Comparison of ENCODE assay signal across 12 mouse cellular contexts in the genomic region with DNA sequence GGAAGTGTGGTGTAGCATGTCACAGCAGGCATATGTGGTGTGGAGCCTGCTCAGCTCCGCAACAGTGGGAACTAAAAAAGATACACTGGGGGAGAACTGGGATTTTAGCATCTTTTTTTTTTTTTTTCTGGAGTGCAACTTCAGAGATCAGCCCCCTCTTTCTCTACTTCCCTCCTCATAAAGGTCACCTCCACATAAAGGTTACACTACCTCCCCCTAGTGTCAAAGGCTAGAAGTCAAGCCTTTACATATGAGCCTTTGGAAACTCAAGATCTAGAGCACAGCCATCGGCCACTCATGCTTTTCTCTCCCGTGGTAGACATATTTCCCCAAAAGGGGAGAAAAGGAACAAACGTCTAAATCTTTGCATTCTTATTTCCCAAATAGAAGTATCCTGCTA.
DNase-seq lines count a peak whose midpoint lies in the region; ATAC-seq and TF ChIP-seq lines count a peak whose summit lies in the region.
"Had no signal": no experiment of that assay in that cellular context is flagged by ENCODE, and none has a peak within 500 bp of the region (broad histone marks: within the 10 kb centered on the region; RNA-seq: fewer than 3 reads in every experiment).

No protein-coding gene starts in this region.

- no peaks in the 10 kb centered on the region for H3K36me3 ChIP-seq in intestine, postnatal 0 days (ENCODE audit: control insufficient read depth, insufficient read depth)
- no peaks in the 10 kb centered on the region for H3K36me3 ChIP-seq in intestine, embryonic 16.5 days (ENCODE audit: control insufficient read depth, insufficient read depth, low read length)
- H3K36me3 ChIP-seq in E14TG2a.4 (ENCODE audit: insufficient read depth, low read length) = no peaks in the 10 kb centered on the region
- H3K36me3 ChIP-seq in G1E (replicated peaks) = no peaks in the 10 kb centered on the region
- H3K36me3 ChIP-seq: forebrain, embryonic 15.5 days; kidney, embryonic 15.5 days had no signal

- no peak overlapping the region for H3K27ac ChIP-seq in intestine, postnatal 0 days (ENCODE audit: low read depth, low read length)
- no peak overlapping the region for H3K27ac ChIP-seq in intestine, embryonic 16.5 days (ENCODE audit: low read length)
- H3K27ac ChIP-seq: forebrain, embryonic 15.5 days; kidney, embryonic 15.5 days had no signal

- no peak overlapping the region for H3K4me3 ChIP-seq in intestine, postnatal 0 days (ENCODE audit: low read depth, low read length)
- no peak overlapping the region for H3K4me3 ChIP-seq in intestine, embryonic 16.5 days (ENCODE audit: low read length)
- H3K4me3 ChIP-seq in E14TG2a.4 (replicated peaks; ENCODE audit: low read length) (no peak overlapping the region), G1E (ENCODE audit: low read depth, low read length) (no peak overlapping the region)
- H3K4me3 ChIP-seq: forebrain, embryonic 15.5 days; kidney, embryonic 15.5 days had no signal

- H3K9ac ChIP-seq in intestine, postnatal 0 days (ENCODE audit: low read depth, low read length) = no peak overlapping the region
- H3K9ac ChIP-seq in intestine, embryonic 16.5 days (ENCODE audit: low read depth, low read length) = no peak overlapping the region
- H3K9ac ChIP-seq: forebrain, embryonic 15.5 days; kidney, embryonic 15.5 days had no signal

- H3K9me3 ChIP-seq in intestine, postnatal 0 days (ENCODE audit: control insufficient read depth) = no peaks in the 10 kb centered on the region
- no peaks in the 10 kb centered on the region for H3K9me3 ChIP-seq in intestine, embryonic 16.5 days (ENCODE audit: control insufficient read depth, low read length)
- H3K9me3 ChIP-seq in E14TG2a.4 (ENCODE audit: low read length) (no peaks in the 10 kb centered on the region), G1E (replicated peaks) (no peaks in the 10 kb centered on the region)
- H3K9me3 ChIP-seq: forebrain, embryonic 15.5 days; kidney, embryonic 15.5 days had no signal

- no peak for ATAC-seq in intestine, postnatal 0 days
- no peak for ATAC-seq in intestine, embryonic 16.5 days
- peak; percentile 49; the same call in 1 of the 2 replicates for ATAC-seq in G1E (ENCODE audit: extremely low read depth, insufficient number of reproducible peaks, low FRiP score, poor library complexity, severe bottlenecking)
- ATAC-seq: forebrain, embryonic 15.5 days had no signal

- peak; percentile 30; the same call in 1 of the 2 replicates for TF ChIP-seq CTCF in intestine, postnatal 0 days (IDR thresholded peaks at IDR 0.05; ENCODE audit: low read depth)
- peak; percentile 27; the same call in 1 of the 2 replicates for TF ChIP-seq CTCF in E14TG2a.4 (conservative IDR thresholded peaks at IDR 0.05; ENCODE audit: low read length)
- 0 out of 2 replicates have a peak, but pooled peaks have one; percentile 21 for TF ChIP-seq CTCF in G1E (IDR thresholded peaks at IDR 0.05; ENCODE audit: low read depth, low read length)

- peak; percentile 2 for DNase-seq in G1E (ENCODE audit: low spot score)
- peak; percentile 31 for DNase-seq in embryo, embryonic 11 days
- no peak for DNase-seq in right cerebral cortex, postnatal 25 days
- DNase-seq in gastrocnemius, postnatal 4 days (ENCODE audit: low spot score in 2 of 2) = no peak
- DNase-seq: cerebellum, adult 8-10 months; liver; lung, postnatal 36 days had no signal

- 76% methylated on average over 4 of the region's 4 CpGs for WGBS in intestine, postnatal 0 days
- WGBS in intestine, embryonic 16.5 days = 71% methylated on average over 4 of the region's 4 CpGs

- no peaks in the 10 kb centered on the region for H3K27me3 ChIP-seq in intestine, postnatal 0 days (replicated peaks; ENCODE audit: control insufficient read depth, insufficient read depth, low read length)
- no peaks in the 10 kb centered on the region for H3K27me3 ChIP-seq in intestine, embryonic 16.5 days (replicated peaks; ENCODE audit: control insufficient read depth, insufficient read depth, low read length)
- H3K27me3 ChIP-seq in E14TG2a.4 (ENCODE audit: insufficient read depth, low read length) (no peaks in the 10 kb centered on the region), G1E (ENCODE audit: insufficient read depth, low read length) (no peaks in the 10 kb centered on the region; the same call in 1 of the 2 replicates)
- H3K27me3 ChIP-seq: forebrain, embryonic 15.5 days; kidney, embryonic 15.5 days had no signal

- H3K4me1 ChIP-seq in intestine, postnatal 0 days (replicated peaks; ENCODE audit: control insufficient read depth, insufficient read depth, low read length) = no peaks in the 10 kb centered on the region
- H3K4me1 ChIP-seq in intestine, embryonic 16.5 days (ENCODE audit: control insufficient read depth, insufficient read depth, low read length) = no peaks in the 10 kb centered on the region
- no peaks in the 10 kb centered on the region for H3K4me1 ChIP-seq in E14TG2a.4 (replicated peaks; ENCODE audit: low read depth, low read length)
- H3K4me1 ChIP-seq in G1E (ENCODE audit: insufficient read depth, low read depth, low read length) = no peaks in the 10 kb centered on the region
- H3K4me1 ChIP-seq: forebrain, embryonic 15.5 days; kidney, embryonic 15.5 days had no signal

- no peak overlapping the region for H3K4me2 ChIP-seq in intestine, postnatal 0 days (replicated peaks; ENCODE audit: low read depth)
- no peak overlapping the region for H3K4me2 ChIP-seq in intestine, embryonic 16.5 days (ENCODE audit: low read depth, low read length)
- H3K4me2 ChIP-seq: forebrain, embryonic 15.5 days; kidney, embryonic 15.5 days had no signal

Comparison
In these comparisons a context has a peak if more than half of its experiments do, and no peak if none do; other contexts are left out.
1. DNase-seq: peak in G1E (single experiment) and embryo, embryonic 11 days (single experiment); none in right cerebral cortex, postnatal 25 days (single experiment) and gastrocnemius, postnatal 4 days (0 of 2).
2. Peak in every context shown above with its lines, with median percentiles within 50 percentile points of each other: CTCF ChIP-seq.